Mouse (Mus musculus): Measurements from ENCODE around the gene Anapc2.
A peak's percentile ranks its signal among the peaks of the same experiment; 100 is the strongest.

Anapc2 gene

GRCm38 (mm10) chr2:25303452-25303851 is 31.2 kb downstream of the Anapc2 start:
- no peak for ATAC-seq (ENCODE audit: low TSS enrichment)

GRCm38 (mm10) chr2:25303931-25304656 is 31.8 kb downstream of the Anapc2 start:
- ATAC-seq (ENCODE audit: low TSS enrichment): peak; percentile 18; the same call in 1 of the 2 replicates

GRCm38 (mm10) chr2:25304657-25305541 is 32.6 kb downstream of the Anapc2 start:
- 0 out of 2 replicates have a peak, but pooled peaks have one; percentile 31 for ATAC-seq (ENCODE audit: low TSS enrichment)

- no peak for ATAC-seq (ENCODE audit: low TSS enrichment)
Measured at GRCm38 (mm10) chr2:25305587-25306359, 33.5 kb downstream of the Anapc2 start.

- no peak for ATAC-seq (ENCODE audit: low TSS enrichment)
Measured at GRCm38 (mm10) chr2:25310180-25310579, 37.9 kb downstream of the Anapc2 start.

GRCm38 (mm10) chr2:25310969-25311368 is 38.7 kb downstream of the Anapc2 start:
- ATAC-seq (ENCODE audit: low TSS enrichment): no peak

GRCm38 (mm10) chr2:25311491-25311891 is 39.2 kb downstream of the Anapc2 start:
- ATAC-seq (ENCODE audit: low TSS enrichment): no peak

GRCm38 (mm10) chr2:25318119-25318966 is 46.1 kb downstream of the Anapc2 start:
- ATAC-seq (ENCODE audit: low TSS enrichment): peak; percentile 67

- peak; percentile 66 for ATAC-seq (ENCODE audit: low TSS enrichment)
Measured at GRCm38 (mm10) chr2:25318971-25319773, 46.9 kb downstream of the Anapc2 start, which contains the start of gene Grin1. Gene Grin1 (minus strand): TSS chr2:25319187.

GRCm38 (mm10) chr2:25320084-25320483 is 47.8 kb downstream of the Anapc2 start:
- ATAC-seq (ENCODE audit: low TSS enrichment): no peak

GRCm38 (mm10) chr2:25326036-25326435 is 53.8 kb downstream of the Anapc2 start:
- ATAC-seq (ENCODE audit: low TSS enrichment): no peak

GRCm38 (mm10) chr2:25328440-25328839 is 56.2 kb downstream of the Anapc2 start:
- ATAC-seq (ENCODE audit: low TSS enrichment): no peak

GRCm38 (mm10) chr2:25331470-25331869 is 59.2 kb downstream of the Anapc2 start:
- no peak for ATAC-seq (ENCODE audit: low TSS enrichment)

GRCm38 (mm10) chr2:25332286-25333160 is 60.2 kb downstream of the Anapc2 start, which contains the start of gene Man1b1:
Gene Man1b1 (plus strand): TSS chr2:25332338.
- ATAC-seq (ENCODE audit: low TSS enrichment): peak; percentile 98

- no peak for ATAC-seq (ENCODE audit: low TSS enrichment)
Measured at GRCm38 (mm10) chr2:25333569-25333968, 61.3 kb downstream of the Anapc2 start.

All from frontal cortex, adult (tissue).